Mouse (Mus musculus) adrenal gland, postnatal 4 days (tissue): ENCODE results near the gene Lalba. TPM values are rescaled to one million over a fixed set of nuclear protein-coding genes. Genes with fewer than 3 reads are reported as not detected.
"Not testable (repeated sequence)": the region's sequence is repeated elsewhere in the genome, so short reads cannot be mapped to it uniquely, and the experiment has no call there.

Experiments used
- DNase-seq, 2 experiments: peaks; one replicate each; pipeline ENCODE4 v3.0.0; 2021 to 2022; ENCODE audit warnings: low spot score in 2 of 2, mixed read lengths in 2 of 2
- microRNA-seq: library from miRNA; unstranded; fragments of <30 nt; microRNA quantifications from one replicate; pipeline ENCODE4 v1.2.0, GENCODE M21; 2021
- total RNA-seq, 2 experiments: library from RNA; stranded (reverse); gene quantifications; 2 replicates each; pipeline ENCODE4 v1.2.3; 2021

Lalba gene
- total RNA-seq, 2 experiments from 2014 or later = not detected

GRCm38 (mm10) chr15:98492102-98492501, 9.6 kb upstream of the Lalba start, which contains the start of gene Olfr279:
TSS of gene Olfr279 (plus strand) at chr15:98492402.
- DNase-seq = no peak

GRCm38 (mm10) chr15:98491332-98491731, 8.8 kb upstream of the Lalba start:
- no peak for DNase-seq

- DNase-seq = no peak
Observed at GRCm38 (mm10) chr15:98486433-98487021, 4.0 kb upstream of the Lalba start.

GRCm38 (mm10) chr15:98483907-98484886, 1.7 kb upstream of the Lalba start:
- no peak for DNase-seq

- no peak for DNase-seq
Observed at GRCm38 (mm10) chr15:98479568-98480102, 2.9 kb downstream of the Lalba start.

GRCm38 (mm10) chr15:98476281-98476680, 6.2 kb downstream of the Lalba start:
- no peak for DNase-seq

GRCm38 (mm10) chr15:98475382-98475781, 7.1 kb downstream of the Lalba start:
- DNase-seq = peak in 1 of 2 experiments; percentile 30

GRCm38 (mm10) chr15:98474958-98475357, 7.6 kb downstream of the Lalba start:
- DNase-seq = no peak

GRCm38 (mm10) chr15:98471539-98471938, 11.0 kb downstream of the Lalba start:
- DNase-seq = no peak

GRCm38 (mm10) chr15:98469596-98469995, 12.9 kb downstream of the Lalba start, which contains the start of gene OR5BS1P:
TSS of gene OR5BS1P (plus strand) at chr15:98469896.
- no peak for DNase-seq

GRCm38 (mm10) chr15:98452288-98452687, 30.2 kb downstream of the Lalba start, which contains the start of gene Olfr281:
TSS of gene Olfr281 (plus strand) at chr15:98452588.
- DNase-seq = no peak

- no peak for DNase-seq
Observed at GRCm38 (mm10) chr15:98448521-98448920, 34.0 kb downstream of the Lalba start.

GRCm38 (mm10) chr15:98444561-98444960, 38.0 kb downstream of the Lalba start:
- DNase-seq = no peak

- DNase-seq = not testable (repeated sequence)
Observed at GRCm38 (mm10) chr15:98430925-98431324, 51.6 kb downstream of the Lalba start, which contains the start of gene Olfr282. TSS of gene Olfr282 (plus strand) at chr15:98431225.

Small RNA genes within 50 kb of the gene (microRNA-seq; reads per million reads assigned to microRNA genes)
- gene Mir1291 = 5.8 reads per million, percentile 16 among the genes with 10 or more reads in this experiment

Other genes with a start within 250 kb of the Lalba start
- gene Olfr286, start 248.3 kb downstream of the Lalba start, total RNA-seq = not detected
- not detected for gene H1fnt, start 225.4 kb downstream of the Lalba start, total RNA-seq
- 1 to 10 TPM; 8.4 to 8.8 TPM for gene Zfp641, start 186.6 kb downstream of the Lalba start, total RNA-seq
- gene Olfr285, start 165.4 kb downstream of the Lalba start, total RNA-seq = not detected
- gene Olfr284, start 141.7 kb downstream of the Lalba start, total RNA-seq = not detected
- gene Olfr283, start 101.8 kb downstream of the Lalba start, total RNA-seq = not detected
- gene Olfr282, start 51.5 kb downstream of the Lalba start, total RNA-seq = not detected
- gene Olfr281, start 30.1 kb downstream of the Lalba start, total RNA-seq = not detected
- gene OR5BS1P, start 12.8 kb downstream of the Lalba start, total RNA-seq = not detected
- gene Olfr279, start 9.7 kb upstream of the Lalba start, total RNA-seq = not detected
- 10 to 100 TPM; 85.3 to 94.8 TPM for gene Kansl2, start 51.5 kb upstream of the Lalba start, total RNA-seq
- 10 to 100 TPM; 52.8 to 65.1 TPM for gene Ccnt1, start 88.2 kb upstream of the Lalba start, total RNA-seq
- under 1 TPM in 1 of 2 experiments, not detected in 1; 0.62 TPM for gene 4930415O20Rik, start 88.3 kb upstream of the Lalba start, total RNA-seq
- 10 to 100 TPM; 78.0 to 83.3 TPM for gene Adcy6, start 127.4 kb upstream of the Lalba start, total RNA-seq
- gene Cacnb3, start 148.1 kb upstream of the Lalba start, total RNA-seq = 10 to 100 TPM; 28.6 to 34.5 TPM
- gene Ddx23, start 180.2 kb upstream of the Lalba start, total RNA-seq = 10 to 100 TPM; 76.4 to 85.9 TPM
- gene Rnd1, start 194.7 kb upstream of the Lalba start, total RNA-seq = 1 to 10 TPM; 1.1 to 1.9 TPM
- gene Ccdc65, start 225.5 kb upstream of the Lalba start, total RNA-seq = under 1 TPM; 0.48 to 0.87 TPM
- gene Fkbp11, start 245.5 kb upstream of the Lalba start, total RNA-seq = 10 to 100 TPM; 15.9 to 19.1 TPM